Mouse (Mus musculus) cortical plate, adult 2 months (tissue): Measurements from ENCODE around the gene 1700029H14Rik.

Experiments used
- CTCF ChIP-seq: fragments of 200-500 bp; IDR thresholded peaks from 2 replicates; pipeline ENCODE4 v1.5.1; 2011; ENCODE audit warnings: mild to moderate bottlenecking, control low read depth, low read length; ENCODE audit not compliant: insufficient read depth; ENCODE audit errors: extremely low read depth
- POLR2A ChIP-seq: fragments of 200-500 bp; IDR thresholded peaks from 2 replicates; pipeline ENCODE4 v1.6.1; 2011; ENCODE audit warnings: mild to moderate bottlenecking, low read length, control low read depth; ENCODE audit not compliant: insufficient read depth; ENCODE audit errors: extremely low read depth

DNA sequence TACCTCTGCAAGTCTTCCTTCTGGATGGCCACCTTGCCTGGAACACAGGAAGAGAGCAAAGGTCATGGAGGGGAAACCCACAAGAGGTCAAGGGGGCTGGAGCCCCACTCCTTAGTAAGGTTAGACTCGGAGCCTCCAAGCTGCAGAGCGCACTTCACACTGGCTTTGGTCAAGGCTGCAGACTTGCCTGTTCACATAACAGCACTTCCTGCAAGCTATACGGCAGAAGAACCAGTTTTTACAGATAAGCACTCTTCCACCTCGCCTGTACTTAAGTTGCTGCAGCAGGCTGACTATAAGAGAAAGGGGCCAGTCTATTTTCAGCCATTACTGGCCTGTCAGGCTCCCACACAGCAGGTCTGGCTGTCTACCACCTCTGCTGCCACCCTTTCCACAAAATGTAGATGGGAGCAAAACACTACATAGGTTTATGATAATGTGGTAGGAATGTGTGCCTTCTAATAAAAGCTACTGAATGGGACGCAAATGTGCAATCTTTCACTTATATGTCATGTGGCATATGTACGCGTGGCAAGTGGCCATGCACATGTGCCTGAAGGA, 43.7 kb upstream of the 1700029H14Rik start:
- TF ChIP-seq CTCF (no peak), POLR2A (no peak)
